Mouse (Mus musculus): ENCODE data around the gene Rrp1b. TPM values are rescaled to one million over a fixed set of nuclear protein-coding genes. Genes with fewer than 3 reads are reported as not detected.

Rrp1b gene
- 29.2 TPM for polyA plus RNA-seq (2021)

DNA sequence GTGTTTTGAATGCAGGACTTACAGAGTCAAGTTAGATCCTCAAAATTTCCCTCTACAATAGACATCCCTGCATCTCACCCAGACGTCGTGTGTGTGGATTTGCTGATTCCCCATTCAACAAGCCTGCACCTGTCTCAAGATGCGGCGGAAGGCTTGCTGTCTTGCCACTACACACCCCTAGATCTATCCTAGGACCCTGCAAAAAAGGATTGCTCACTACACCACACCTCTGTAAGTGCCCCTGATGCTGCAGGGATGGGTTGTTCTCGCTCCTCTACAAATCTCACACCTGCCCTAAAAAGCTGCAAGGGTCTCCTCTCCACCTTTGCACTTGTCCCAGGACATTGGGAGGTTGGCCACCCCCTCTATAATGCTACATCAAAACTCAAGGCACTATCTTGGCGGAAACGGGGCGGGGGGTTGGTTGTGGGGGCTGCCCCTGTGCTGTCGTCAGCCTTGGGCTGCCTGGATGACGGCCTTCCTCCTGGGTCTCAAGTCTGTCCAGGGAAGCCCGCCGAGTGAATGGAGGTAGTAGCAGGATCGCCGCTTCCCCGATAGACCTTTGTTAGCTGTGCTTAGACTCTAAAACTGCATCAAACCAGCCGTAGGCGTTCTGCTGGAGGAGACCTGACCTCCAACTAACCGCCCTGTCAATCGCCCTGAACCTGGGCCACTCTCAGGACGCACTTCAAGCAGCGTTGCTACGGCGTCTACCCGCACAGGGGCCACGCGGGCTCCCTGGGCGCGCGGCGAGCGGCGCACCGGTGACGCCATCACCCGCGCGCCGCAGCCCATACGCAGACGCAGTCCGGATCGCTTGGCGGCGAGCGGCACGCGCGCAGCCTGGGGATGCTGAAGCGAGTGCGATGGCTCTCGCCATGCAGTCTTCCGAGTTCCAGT lies at the start of gene Rrp1b, which contains the start of gene Hsf2bp:
TSS of gene Rrp1b (plus strand) at position 492 of the 900 bp plus-strand sequence.
TSS of gene Hsf2bp (minus strand) at position 741 of the 900 bp plus-strand sequence.
- POLR2A ChIA-PET, result interaction anchor here (1.0 to 1.1 kb wide), 2 partner anchors 16 to 27 kb away, joined by 3 read pairs; no protein-coding TSS in a partner anchor
- CTCF ChIA-PET, result interaction anchor here (0.8 kb wide), 1 partner anchor 9 kb away, joined by 4 read pairs; no protein-coding TSS in a partner anchor
- H3K27me3 ChIP-seq, result no peaks in the 10 kb centered on the region
- peak; percentile 75 for ATAC-seq
- no peak for DNase-seq (ENCODE audit: low read depth, low spot score)
- no peak for TF ChIP-seq CTCF (IDR thresholded peaks at IDR 0.05)
- in situ Hi-C loops (cut with MboI; ENCODE audit: low pct_unique_long_range_greater_than_20kb), result no loop called here

- DNase-seq (ENCODE audit: low read depth, low spot score), result no peak
- POLR2A ChIA-PET, result no interaction called here
- in situ Hi-C loops (cut with MboI; ENCODE audit: low pct_unique_long_range_greater_than_20kb), result no loop called here
- TF ChIP-seq CTCF (IDR thresholded peaks at IDR 0.05), result no peak
- H3K27me3 ChIP-seq, result no peaks in the 10 kb centered on the region
- ATAC-seq, result no peak
- CTCF ChIA-PET, result interaction anchor here (0.6 to 2.1 kb wide), 4 partner anchors 9 to 277 kb away, joined by 3 to 6 read pairs (median 4); no protein-coding TSS in a partner anchor
These were observed 49.0 kb upstream of the Rrp1b start for GRCm38 (mm10) chr17:31986915-31987314.

DNA sequence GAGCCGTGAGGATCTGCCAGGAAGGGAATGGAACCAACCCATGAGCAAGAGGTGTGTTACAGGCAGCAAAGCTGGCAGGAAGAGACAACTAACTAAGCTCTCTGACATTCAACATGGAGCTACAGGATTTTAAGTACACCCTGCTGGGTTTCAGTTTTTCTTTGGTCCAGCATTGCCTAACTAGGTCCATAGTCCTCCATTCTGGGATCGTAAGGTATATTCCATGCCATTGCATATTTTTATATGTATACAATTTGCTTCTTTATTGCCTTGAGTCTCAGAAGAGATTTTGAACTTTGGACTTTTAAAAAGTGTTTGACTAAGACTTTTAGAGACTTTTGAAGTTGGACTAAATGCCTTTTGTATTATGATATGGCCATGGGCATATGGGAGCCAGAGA lies 46.9 kb upstream of the Rrp1b start:
- no peaks in the 10 kb centered on the region for H3K27me3 ChIP-seq
- CTCF ChIA-PET, result interaction anchor here (1.6 kb wide), 1 partner anchor 11 kb away, joined by 4 read pairs; no protein-coding TSS in a partner anchor
- POLR2A ChIA-PET, result no interaction called here
- in situ Hi-C loops (cut with MboI; ENCODE audit: low pct_unique_long_range_greater_than_20kb), result no loop called here
- no peak for DNase-seq (ENCODE audit: low read depth, low spot score)
- no peak for ATAC-seq
- TF ChIP-seq CTCF (IDR thresholded peaks at IDR 0.05), result no peak

GRCm38 (mm10) chr17:31992004-31992403 lies 43.9 kb upstream of the Rrp1b start:
- DNase-seq (ENCODE audit: low read depth, low spot score) (no peak), ATAC-seq (no peak)
- POLR2A ChIA-PET, result interaction anchor here (0.9 kb wide), 1 partner anchor 9 kb away, joined by 3 read pairs; no protein-coding TSS in a partner anchor
- TF ChIP-seq CTCF (IDR thresholded peaks at IDR 0.05), result no peak
- no peaks in the 10 kb centered on the region for H3K27me3 ChIP-seq
- in situ Hi-C loops (cut with MboI; ENCODE audit: low pct_unique_long_range_greater_than_20kb), result no loop called here
- CTCF ChIA-PET, result interaction anchor here (1.5 kb wide), 1 partner anchor 10 kb away, joined by 3 read pairs; no protein-coding TSS in a partner anchor

DNA sequence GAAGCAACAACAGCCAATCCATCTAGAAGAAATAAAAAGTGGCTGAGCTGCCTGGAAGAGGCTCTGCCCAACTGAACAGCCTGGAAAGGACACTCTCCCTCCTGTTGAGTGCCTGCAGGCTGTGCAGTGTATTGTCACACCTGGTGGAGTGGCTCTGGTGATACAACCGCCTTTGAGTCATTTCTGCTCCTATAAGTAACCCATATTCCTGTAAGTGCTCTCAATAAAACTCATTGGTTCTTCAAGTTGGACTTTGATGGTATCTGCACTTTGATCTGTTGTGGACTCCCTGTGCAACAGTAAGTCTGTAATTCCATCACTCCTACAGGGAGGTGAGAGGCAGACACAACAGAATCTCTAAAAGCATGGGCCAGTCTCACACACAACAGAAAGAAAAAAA lies 42.5 kb upstream of the Rrp1b start:
- CTCF ChIA-PET, result no interaction called here
- in situ Hi-C loops (cut with MboI; ENCODE audit: low pct_unique_long_range_greater_than_20kb), result no loop called here
- H3K27me3 ChIP-seq, result no peaks in the 10 kb centered on the region
- DNase-seq (ENCODE audit: low read depth, low spot score) (no peak), ATAC-seq (no peak)
- POLR2A ChIA-PET, result no interaction called here
- no peak for TF ChIP-seq CTCF (IDR thresholded peaks at IDR 0.05)

GRCm38 (mm10) chr17:31994132-31994531 lies 41.8 kb upstream of the Rrp1b start:
- in situ Hi-C loops (cut with MboI; ENCODE audit: low pct_unique_long_range_greater_than_20kb), result no loop called here
- DNase-seq (ENCODE audit: low read depth, low spot score) (no peak), ATAC-seq (peak; percentile 54)
- TF ChIP-seq CTCF (IDR thresholded peaks at IDR 0.05), result no peak
- H3K27me3 ChIP-seq, result no peaks in the 10 kb centered on the region
- ChIA-PET CTCF (interaction anchor here (0.9 kb wide), 1 partner anchor 10 kb away, joined by 3 read pairs; no protein-coding TSS in a partner anchor), POLR2A (no interaction called here)

DNA sequence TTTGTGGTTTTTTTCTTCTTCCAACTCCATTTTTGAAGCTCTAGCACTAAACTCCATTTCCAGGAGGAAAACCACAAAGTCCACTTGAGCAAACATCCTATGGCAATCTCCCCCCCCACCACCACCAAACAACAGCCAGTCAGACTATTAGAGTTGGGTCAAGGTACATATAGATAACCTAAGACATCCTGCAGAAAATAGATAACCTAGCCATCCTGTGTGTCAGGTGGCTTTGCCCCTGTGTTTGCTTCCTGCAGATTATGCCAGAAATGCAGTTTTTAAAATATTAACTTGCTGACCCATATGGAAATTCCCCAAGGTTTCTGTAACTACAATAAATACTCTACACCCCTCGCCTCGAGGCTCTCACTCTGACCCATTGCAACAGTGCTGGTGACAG lies 40.1 kb upstream of the Rrp1b start:
- ATAC-seq, result no peak
- ChIA-PET POLR2A (interaction anchor here (0.6 kb wide), 1 partner anchor 677 kb away, joined by 3 read pairs; no protein-coding TSS in a partner anchor), CTCF (interaction anchor here (0.9 to 1.3 kb wide), 3 partner anchors 9 to 30 kb away, joined by 3 to 4 read pairs (median 4); no protein-coding TSS in a partner anchor)
- no peak for DNase-seq (ENCODE audit: low read depth, low spot score)
- H3K27me3 ChIP-seq, result no peaks in the 10 kb centered on the region
- in situ Hi-C loops (cut with MboI; ENCODE audit: low pct_unique_long_range_greater_than_20kb), result no loop called here
- TF ChIP-seq CTCF (IDR thresholded peaks at IDR 0.05), result no peak

GRCm38 (mm10) chr17:31996331-31996730 lies 39.6 kb upstream of the Rrp1b start:
- POLR2A ChIA-PET, result no interaction called here
- TF ChIP-seq CTCF (IDR thresholded peaks at IDR 0.05), result no peak
- no peak for DNase-seq (ENCODE audit: low read depth, low spot score)

DNA sequence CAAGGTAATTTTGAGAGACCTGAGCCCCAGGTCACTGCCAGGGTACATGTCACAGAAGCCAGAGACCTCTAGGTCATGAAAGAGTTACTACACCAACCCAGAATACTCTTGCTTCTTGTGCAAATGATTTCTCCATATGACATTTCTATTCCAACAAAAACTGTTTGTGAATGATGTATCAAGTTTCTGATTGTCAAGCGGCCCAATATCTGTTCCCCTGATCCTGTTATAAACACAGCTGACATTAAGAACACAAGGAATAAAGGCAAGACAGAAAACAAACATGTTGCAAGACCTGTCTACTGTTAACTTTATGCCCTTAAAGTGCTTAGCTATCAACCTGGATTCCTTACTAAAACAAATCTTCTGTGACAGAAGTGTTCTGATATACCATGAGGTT lies 37.5 kb upstream of the Rrp1b start:
- ChIA-PET POLR2A (interaction anchor here (0.5 kb wide), 1 partner anchor 191 kb away, joined by 3 read pairs; no protein-coding TSS in a partner anchor), CTCF (interaction anchor here (1.1 kb wide), 1 partner anchor 16 kb away, joined by 3 read pairs; no protein-coding TSS in a partner anchor)
- in situ Hi-C loops (cut with MboI; ENCODE audit: low pct_unique_long_range_greater_than_20kb), result no loop called here
- H3K27me3 ChIP-seq, result no peaks in the 10 kb centered on the region
- DNase-seq (ENCODE audit: low read depth, low spot score), result no peak
- ATAC-seq, result no peak
- TF ChIP-seq CTCF (IDR thresholded peaks at IDR 0.05), result no peak

More at GRCm38 (mm10) chr17:31996331-31996730, 39.6 kb upstream of the Rrp1b start:
- in situ Hi-C loops (cut with MboI; ENCODE audit: low pct_unique_long_range_greater_than_20kb), result no loop called here
- no peaks in the 10 kb centered on the region for H3K27me3 ChIP-seq
- CTCF ChIA-PET, result interaction anchor here (1.1 kb wide), 1 partner anchor 13 kb away, joined by 4 read pairs; no protein-coding TSS in a partner anchor
- ATAC-seq, result no peak

DNA sequence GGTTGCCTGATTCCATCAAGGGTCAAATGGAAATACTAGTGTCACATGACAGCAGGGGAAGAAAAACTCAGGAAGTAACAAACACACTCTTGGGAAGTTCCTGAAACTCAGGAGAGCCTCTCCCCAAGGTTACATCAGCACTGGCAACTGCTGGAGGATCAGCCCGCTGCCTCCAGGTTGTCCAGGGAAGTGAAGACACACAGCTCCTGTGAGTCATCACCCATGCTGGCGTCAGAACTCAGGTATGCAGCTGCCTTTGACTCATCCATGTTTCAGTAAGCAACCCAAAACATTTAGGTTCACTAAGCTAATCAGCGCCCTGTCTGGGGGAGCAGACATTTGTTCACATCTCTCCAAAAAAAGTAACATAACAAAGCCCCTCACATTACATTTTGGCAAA lies 32.6 kb upstream of the Rrp1b start:
- CTCF ChIA-PET, result interaction anchor here (1.1 to 2.0 kb wide), 2 partner anchors 13 to 16 kb away, joined by 3 to 6 read pairs; no protein-coding TSS in a partner anchor
- no peaks in the 10 kb centered on the region for H3K27me3 ChIP-seq
- POLR2A ChIA-PET, result interaction anchor here (0.6 kb wide), 2 partner anchors 525 to 1391 kb away, joined by 5 to 11 read pairs; partner anchors contain the start of gene Zfp101
- ATAC-seq (no peak), DNase-seq (ENCODE audit: low read depth, low spot score) (no peak)
- TF ChIP-seq CTCF (IDR thresholded peaks at IDR 0.05), result no peak
- in situ Hi-C loops (cut with MboI; ENCODE audit: low pct_unique_long_range_greater_than_20kb), result no loop called here

Data from Patski (cell line).